Mouse (Mus musculus): ENCODE measurements around the gene Sult6b1. TPM values are rescaled to one million over a fixed set of nuclear protein-coding genes. Genes with fewer than 3 reads are reported as not detected.
A peak's percentile ranks its signal among the peaks of the same experiment; 100 is the strongest.

The Sult6b1 gene
- polyA plus RNA-seq, 1 experiment from 2014 or later = 0.13 TPM

DNA sequence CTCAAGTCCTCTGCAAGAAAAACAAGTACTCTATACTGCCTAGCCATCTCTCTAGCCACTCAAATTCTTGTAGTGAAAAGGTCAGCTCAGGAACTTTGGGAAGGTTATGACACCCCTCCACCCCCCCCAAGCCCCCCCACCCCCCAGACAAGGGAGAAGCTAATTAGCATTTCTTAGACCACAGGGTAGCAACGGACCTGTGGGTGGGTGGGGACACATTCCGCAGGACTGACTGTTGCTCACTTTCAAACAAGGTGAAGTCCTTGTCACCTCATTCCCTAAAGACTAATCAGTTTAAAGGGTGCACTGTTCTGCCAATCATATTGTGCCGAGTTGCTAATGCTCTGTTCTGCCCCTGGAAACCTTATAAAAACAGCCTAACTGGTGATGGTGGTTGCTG lies 7.1 kb upstream of the Sult6b1 start:
- 75% methylated on average over 3 of the region's 3 CpGs for WGBS

DNA sequence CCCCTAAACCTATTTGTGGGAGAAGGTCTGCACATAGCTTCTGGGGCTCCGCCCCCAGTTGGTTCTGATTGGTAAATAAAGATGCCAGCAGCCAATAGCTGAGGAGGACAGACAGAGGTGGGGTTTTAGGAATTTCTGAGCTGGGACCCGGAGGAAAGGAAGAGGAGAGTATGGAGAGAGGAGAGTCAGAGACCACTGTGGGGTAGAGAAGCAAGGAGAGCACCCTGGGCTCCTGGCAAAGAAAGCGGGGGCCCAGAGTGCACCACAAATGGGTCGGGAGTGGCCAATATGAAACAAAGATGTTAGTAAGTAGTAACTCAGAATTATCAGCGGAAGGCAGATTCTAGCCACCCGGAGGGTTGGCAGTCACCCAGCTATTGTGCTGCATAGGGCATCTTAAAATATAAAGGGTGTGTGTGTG lies 6.1 kb upstream of the Sult6b1 start:
- H3K27ac ChIP-seq = no peak overlapping the region; the same call in 1 of the 2 replicates
- no peaks in the 10 kb centered on the region for H3K27me3 ChIP-seq (ENCODE audit: low read depth, poor library complexity, severe bottlenecking)
- H3K9me3 ChIP-seq (replicated peaks) = no peaks in the 10 kb centered on the region
- WGBS = 25% methylated on average over 6 of the region's 6 CpGs
- peak overlapping the region; percentile 43 for H3K4me3 ChIP-seq
- H3K4me1 ChIP-seq = peaks cover 16% of the 10 kb centered on the region
- DNase-seq (ENCODE audit: low spot score) = no peak
- H3K36me3 ChIP-seq = peaks cover 2% of the 10 kb centered on the region; the same call in 1 of the 2 replicates

More for the DNA sequence above, 7.1 kb upstream of the Sult6b1 start:
- no peak for DNase-seq (ENCODE audit: low spot score)
- no peak overlapping the region for H3K4me3 ChIP-seq
- H3K9me3 ChIP-seq (replicated peaks) = no peaks in the 10 kb centered on the region
- no peak overlapping the region for H3K27ac ChIP-seq
- H3K4me1 ChIP-seq = peaks cover 16% of the 10 kb centered on the region
- no peaks in the 10 kb centered on the region for H3K27me3 ChIP-seq (ENCODE audit: low read depth, poor library complexity, severe bottlenecking)
- H3K36me3 ChIP-seq = peaks cover 12% of the 10 kb centered on the region

DNA sequence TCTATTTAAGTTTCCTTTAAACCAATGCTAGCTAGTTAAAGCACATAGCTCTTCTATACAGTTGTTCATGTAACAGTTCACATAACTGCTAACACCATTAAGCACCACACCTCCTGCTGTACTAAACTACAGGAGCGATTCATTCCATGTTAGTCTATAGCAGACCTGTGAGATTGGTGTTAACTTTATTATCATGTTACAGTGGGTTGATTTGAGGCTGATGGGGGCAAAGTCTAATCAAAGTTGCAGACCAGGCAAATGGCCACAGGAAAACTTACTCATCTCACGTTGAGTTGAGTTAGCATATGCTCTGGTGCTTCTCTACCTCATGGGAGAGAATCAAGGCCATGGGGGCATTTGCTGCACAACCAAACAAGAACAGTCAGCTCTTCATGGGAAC lies 2.6 kb upstream of the Sult6b1 start:
- H3K27me3 ChIP-seq (ENCODE audit: low read depth, poor library complexity, severe bottlenecking) = no peaks in the 10 kb centered on the region
- no peaks in the 10 kb centered on the region for H3K36me3 ChIP-seq
- no peak overlapping the region for H3K27ac ChIP-seq
- no peak for DNase-seq (ENCODE audit: low spot score)
- 81% methylated on average over 2 of the region's 2 CpGs for WGBS
- H3K4me1 ChIP-seq = no peaks in the 10 kb centered on the region
- H3K9me3 ChIP-seq (replicated peaks) = no peaks in the 10 kb centered on the region
- no peak overlapping the region for H3K4me3 ChIP-seq

DNA sequence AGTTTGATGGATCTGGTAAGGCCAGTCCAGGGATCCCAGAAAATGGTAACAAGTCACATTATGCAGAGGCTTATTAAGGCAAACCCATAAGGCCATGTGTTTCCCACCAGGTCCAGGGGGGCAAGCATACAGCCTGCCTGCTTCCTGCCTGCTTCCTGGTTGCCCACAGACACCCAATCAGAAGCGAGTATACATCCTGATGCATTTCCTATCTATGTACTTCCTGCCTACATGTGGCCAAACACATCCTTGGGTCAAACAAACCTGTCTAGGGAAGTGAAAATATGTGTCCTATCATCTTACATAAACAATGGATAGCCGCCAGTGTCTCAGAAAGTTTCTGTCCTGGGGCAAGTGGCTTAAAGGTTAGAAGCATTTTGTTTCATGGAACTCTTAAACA lies 3.6 kb downstream of the Sult6b1 start:
- 88% methylated on average over 2 of the region's 2 CpGs for WGBS

DNA sequence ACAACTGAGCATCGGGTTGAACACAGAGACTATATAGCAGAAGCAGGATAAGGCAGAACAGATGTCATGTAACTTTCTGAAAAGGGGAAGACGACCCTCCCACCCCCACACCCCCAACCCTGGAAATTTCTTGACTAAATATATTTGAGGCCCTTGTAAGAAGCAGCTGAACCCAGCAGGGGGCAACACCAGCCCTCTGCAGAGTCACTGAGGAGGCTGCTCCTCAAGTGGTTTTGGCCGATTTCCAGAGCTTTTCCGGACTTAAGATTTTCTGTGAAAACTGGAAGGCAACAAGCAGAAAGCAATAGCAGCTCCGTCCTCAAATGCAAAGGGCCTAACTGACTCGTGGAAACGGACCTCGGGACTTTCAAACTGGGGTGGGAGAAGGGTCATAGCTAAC lies 11.4 kb downstream of the Sult6b1 start:
- Histone ChIP-seq H3K27me3 (ENCODE audit: low read depth, poor library complexity, severe bottlenecking) (no peaks in the 10 kb centered on the region), H3K4me3 (no peak overlapping the region), H3K9me3 (replicated peaks) (no peaks in the 10 kb centered on the region), H3K4me1 (no peaks in the 10 kb centered on the region), H3K36me3 (no peaks in the 10 kb centered on the region), H3K27ac (no peak overlapping the region)
- WGBS = 46% methylated on average over 8 of the region's 8 CpGs
- no peak for DNase-seq (ENCODE audit: low spot score)

More for the DNA sequence above, 3.6 kb downstream of the Sult6b1 start:
- no peak for DNase-seq (ENCODE audit: low spot score)
- Histone ChIP-seq H3K4me1 (no peaks in the 10 kb centered on the region), H3K4me3 (no peak overlapping the region), H3K9me3 (replicated peaks) (no peaks in the 10 kb centered on the region), H3K27ac (no peak overlapping the region), H3K27me3 (ENCODE audit: low read depth, poor library complexity, severe bottlenecking) (no peaks in the 10 kb centered on the region), H3K36me3 (no peaks in the 10 kb centered on the region)

DNA sequence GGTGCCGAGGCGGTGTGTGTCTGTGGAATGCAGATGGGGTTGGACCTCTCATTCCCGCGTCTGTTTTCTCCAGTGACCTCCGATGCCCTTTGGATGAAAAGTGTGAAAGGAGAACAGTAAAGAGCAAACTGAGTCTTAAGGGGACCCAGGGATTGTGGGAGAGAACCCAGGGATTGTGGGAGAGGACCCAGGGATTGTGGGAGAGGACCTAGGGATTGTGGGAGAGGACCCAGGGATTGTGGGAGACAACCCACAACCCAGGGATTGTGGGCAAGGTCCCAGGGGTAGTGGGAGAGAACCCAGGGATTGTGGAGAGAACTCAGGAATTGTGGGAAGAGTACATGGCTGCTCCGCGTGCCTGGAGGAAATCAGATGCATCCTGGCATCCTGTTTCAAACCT lies 11.8 kb downstream of the Sult6b1 start:
- Histone ChIP-seq H3K36me3 (no peaks in the 10 kb centered on the region), H3K4me3 (no peak overlapping the region), H3K27me3 (ENCODE audit: low read depth, poor library complexity, severe bottlenecking) (no peaks in the 10 kb centered on the region), H3K4me1 (no peaks in the 10 kb centered on the region), H3K9me3 (replicated peaks) (no peaks in the 10 kb centered on the region), H3K27ac (no peak overlapping the region)
- 86% methylated on average over 7 of the region's 7 CpGs for WGBS
- DNase-seq (ENCODE audit: low spot score) = no peak

DNA sequence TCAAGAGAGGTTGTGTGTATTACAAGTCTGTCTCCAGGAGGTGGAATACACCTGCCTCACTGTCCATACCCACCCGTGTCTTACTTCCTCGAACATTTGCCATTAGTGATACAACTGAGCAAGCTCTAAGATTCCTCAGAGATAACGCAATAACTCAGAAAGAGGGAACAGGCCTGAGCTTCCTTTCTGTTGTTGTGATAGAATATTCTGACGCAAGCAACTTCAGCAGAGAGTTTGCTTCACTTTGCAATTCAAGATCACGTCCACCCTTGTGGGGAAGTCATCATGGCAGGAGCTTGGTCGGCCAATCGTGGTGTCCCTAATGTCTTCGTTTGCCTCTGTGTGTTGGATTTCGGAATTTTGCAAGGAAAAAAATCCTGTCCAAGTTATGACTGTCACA lies 15.8 kb downstream of the Sult6b1 start:
- Histone ChIP-seq H3K4me3 (no peak overlapping the region), H3K36me3 (no peaks in the 10 kb centered on the region), H3K27me3 (ENCODE audit: low read depth, poor library complexity, severe bottlenecking) (no peaks in the 10 kb centered on the region), H3K4me1 (no peaks in the 10 kb centered on the region), H3K9me3 (replicated peaks) (no peaks in the 10 kb centered on the region), H3K27ac (no peak overlapping the region)
- WGBS = 86% methylated on average over 9 of the region's 9 CpGs
- no peak for DNase-seq (ENCODE audit: low spot score)

DNA sequence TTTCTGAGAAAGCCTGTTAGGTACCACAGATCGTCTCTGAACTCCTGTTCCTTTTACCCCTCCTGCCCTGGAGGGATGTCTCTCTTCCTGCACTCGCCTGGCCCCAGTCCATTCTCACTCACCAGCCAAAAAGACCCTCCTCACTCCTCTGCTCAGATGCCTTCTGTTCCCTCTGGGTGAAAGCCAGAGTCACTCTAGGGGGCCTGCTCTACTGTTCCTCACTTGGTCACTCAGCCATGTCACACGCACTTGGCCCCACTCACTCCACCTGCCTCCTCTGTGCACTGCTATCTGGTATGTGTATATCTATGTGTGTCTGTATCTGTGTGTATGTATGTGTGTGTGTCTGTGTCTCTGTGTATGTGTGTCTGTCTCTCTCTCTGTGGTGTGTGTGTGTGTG lies 17.6 kb downstream of the Sult6b1 start:
- H3K27ac ChIP-seq = no peak overlapping the region
- no peaks in the 10 kb centered on the region for H3K4me1 ChIP-seq
- no peak for DNase-seq (ENCODE audit: low spot score)
- 60% methylated on average over 3 of the region's 3 CpGs for WGBS
- H3K27me3 ChIP-seq (ENCODE audit: low read depth, poor library complexity, severe bottlenecking) = no peaks in the 10 kb centered on the region
- H3K4me3 ChIP-seq = no peak overlapping the region
- no peaks in the 10 kb centered on the region for H3K36me3 ChIP-seq
- H3K9me3 ChIP-seq (replicated peaks) = no peaks in the 10 kb centered on the region

DNA sequence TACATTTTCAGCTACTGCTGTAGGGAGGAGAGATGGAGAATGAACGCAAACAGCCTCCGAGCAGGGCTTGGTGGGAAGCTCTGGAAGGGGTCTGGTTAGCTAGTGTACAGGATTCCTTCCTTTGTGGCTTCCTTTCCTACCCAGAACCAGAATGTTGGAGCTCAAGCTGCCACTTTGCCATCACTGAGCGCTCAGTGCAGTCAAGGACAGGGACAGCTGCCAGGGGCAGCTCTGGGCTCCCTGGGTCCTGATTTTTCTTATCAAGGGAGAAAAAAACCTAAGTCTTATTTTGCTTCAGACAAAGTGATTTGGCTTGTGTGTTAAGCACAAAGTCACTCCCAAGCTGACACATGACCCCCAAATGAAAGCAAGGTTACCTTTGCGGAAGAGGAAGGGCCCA lies 18.2 kb downstream of the Sult6b1 start:
- Histone ChIP-seq H3K36me3 (no peaks in the 10 kb centered on the region), H3K27me3 (ENCODE audit: low read depth, poor library complexity, severe bottlenecking) (no peaks in the 10 kb centered on the region), H3K4me3 (no peak overlapping the region), H3K4me1 (no peaks in the 10 kb centered on the region), H3K27ac (no peak overlapping the region), H3K9me3 (replicated peaks) (no peaks in the 10 kb centered on the region)
- DNase-seq (ENCODE audit: low spot score) = no peak
- WGBS = 96% methylated on average over 4 of the region's 4 CpGs

DNA sequence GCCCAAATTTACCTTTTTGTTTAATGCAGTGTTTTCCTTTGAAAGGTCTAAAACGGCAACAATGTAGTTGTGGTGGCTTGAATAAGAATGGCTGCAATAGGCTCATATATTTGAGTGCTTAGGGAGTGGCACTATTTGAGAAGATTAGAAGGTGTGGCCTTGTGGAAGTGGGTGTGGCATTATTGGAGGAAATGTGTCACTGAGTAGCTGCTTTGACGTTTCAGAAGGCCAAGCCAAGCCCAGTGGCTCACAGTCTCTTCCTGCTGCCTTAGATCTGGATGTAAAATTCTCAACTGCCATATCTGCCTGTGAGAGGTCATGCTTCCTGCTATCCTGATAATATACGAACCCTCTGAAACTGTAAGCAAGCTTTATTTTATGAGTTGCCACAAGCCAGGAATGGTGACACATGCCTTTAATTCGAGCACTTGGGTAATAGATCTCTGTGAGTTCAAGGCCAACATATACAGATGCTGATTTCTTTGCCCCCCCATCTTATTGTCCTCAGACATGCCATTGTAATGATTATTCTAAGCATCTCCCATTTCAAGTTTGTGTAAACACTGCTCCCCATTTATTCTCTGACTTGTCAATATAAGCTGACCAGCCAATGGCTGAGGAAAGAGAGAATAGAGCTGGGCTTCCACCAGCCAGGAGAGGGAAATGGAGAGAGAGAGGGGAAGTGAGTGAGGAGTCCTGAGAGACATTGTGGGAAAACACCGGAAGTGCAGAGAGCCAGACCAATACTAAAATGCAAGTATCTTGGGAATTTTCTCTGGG lies 21.3 kb downstream of the Sult6b1 start:
- no peaks in the 10 kb centered on the region for H3K36me3 ChIP-seq
- 87% methylated on average over 5 of the region's 5 CpGs for WGBS
- peaks cover 18% of the 10 kb centered on the region for H3K4me1 ChIP-seq
- H3K9me3 ChIP-seq (replicated peaks) = no peaks in the 10 kb centered on the region
- no peak for DNase-seq (ENCODE audit: low spot score)
- no peak overlapping the region for H3K27ac ChIP-seq
- H3K27me3 ChIP-seq (ENCODE audit: low read depth, poor library complexity, severe bottlenecking) = no peaks in the 10 kb centered on the region
- H3K4me3 ChIP-seq = no peak overlapping the region

DNA sequence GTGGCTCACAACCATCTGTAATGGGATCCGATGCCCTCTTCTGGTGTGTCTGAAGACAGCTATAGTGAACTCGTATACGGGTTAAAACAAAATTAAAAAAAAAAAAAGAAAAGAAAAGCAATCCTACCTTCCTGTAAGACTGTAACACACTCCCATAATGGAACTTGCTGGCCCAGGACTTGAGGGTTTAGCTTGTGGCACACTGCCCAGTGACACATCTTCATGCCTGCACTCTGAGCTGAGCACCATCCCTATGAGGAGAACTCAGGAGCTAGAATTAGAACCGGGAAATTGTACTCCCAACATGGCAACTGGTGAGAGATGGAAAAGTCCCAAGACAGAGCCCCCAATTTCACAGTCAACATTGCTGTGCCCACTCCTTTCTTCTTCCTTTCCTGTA lies 23.5 kb downstream of the Sult6b1 start:
- no peak for DNase-seq (ENCODE audit: low spot score)
- WGBS = 96% methylated on average over 4 of the region's 4 CpGs
- H3K9me3 ChIP-seq (replicated peaks) = no peaks in the 10 kb centered on the region
- H3K4me3 ChIP-seq = no peak overlapping the region
- peaks cover under 1% of the 10 kb centered on the region; the same call in 1 of the 2 replicates for H3K36me3 ChIP-seq
- no peaks in the 10 kb centered on the region for H3K27me3 ChIP-seq (ENCODE audit: low read depth, poor library complexity, severe bottlenecking)
- H3K4me1 ChIP-seq = peaks cover 18% of the 10 kb centered on the region
- no peak overlapping the region for H3K27ac ChIP-seq

DNA sequence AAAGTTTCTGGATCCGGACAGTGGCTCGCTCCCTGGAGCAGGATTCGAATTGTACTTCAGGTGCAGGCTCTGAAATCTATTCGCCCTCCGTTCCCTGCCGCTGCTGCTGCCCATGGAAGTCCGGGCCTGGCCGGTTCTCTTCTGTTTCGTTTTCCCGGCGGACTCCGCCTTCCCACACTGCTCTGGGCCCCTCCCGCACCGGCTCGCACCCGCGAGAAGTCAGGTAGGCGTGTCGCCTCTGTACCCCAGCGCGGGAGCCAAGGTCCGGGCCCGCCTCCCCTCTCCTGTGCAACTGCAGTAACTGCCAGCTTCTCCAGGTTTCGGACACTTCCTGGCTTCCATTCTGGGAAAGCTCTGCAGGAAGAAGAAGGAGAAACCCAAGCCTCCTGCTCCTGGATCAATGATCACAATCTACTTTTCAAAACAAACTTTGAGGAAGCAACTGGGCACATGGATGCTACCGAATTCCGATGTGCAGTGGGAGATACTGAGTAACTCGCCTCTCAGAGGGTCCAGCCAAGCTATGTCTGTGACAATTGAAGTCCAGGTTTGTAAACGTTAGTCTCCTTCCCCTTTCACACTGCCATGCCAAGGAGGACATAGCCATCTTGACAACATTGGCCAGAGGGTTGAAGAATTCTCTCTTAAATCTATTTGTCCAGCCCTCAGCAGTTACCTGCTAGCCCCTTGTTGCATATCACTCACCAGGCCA lies 24.2 kb downstream of the Sult6b1 start, which contains the start of gene Eif2ak2:
Eif2ak2 (minus strand) TSS at position 173 of the 712 bp plus-strand sequence.
- H3K4me1 ChIP-seq = peaks cover 18% of the 10 kb centered on the region
- no peaks in the 10 kb centered on the region for H3K27me3 ChIP-seq (ENCODE audit: low read depth, poor library complexity, severe bottlenecking)
- peaks cover 7% of the 10 kb centered on the region for H3K36me3 ChIP-seq
- H3K9me3 ChIP-seq (replicated peaks) = no peaks in the 10 kb centered on the region
- 3% methylated on average over 28 of the region's 28 CpGs for WGBS
- peak within 1 kb of the TSS; percentile 87 for H3K27ac ChIP-seq
- H3K4me3 ChIP-seq = peak within 1 kb of the TSS; percentile 71
- DNase-seq (ENCODE audit: low spot score) = peak; percentile 88

DNA sequence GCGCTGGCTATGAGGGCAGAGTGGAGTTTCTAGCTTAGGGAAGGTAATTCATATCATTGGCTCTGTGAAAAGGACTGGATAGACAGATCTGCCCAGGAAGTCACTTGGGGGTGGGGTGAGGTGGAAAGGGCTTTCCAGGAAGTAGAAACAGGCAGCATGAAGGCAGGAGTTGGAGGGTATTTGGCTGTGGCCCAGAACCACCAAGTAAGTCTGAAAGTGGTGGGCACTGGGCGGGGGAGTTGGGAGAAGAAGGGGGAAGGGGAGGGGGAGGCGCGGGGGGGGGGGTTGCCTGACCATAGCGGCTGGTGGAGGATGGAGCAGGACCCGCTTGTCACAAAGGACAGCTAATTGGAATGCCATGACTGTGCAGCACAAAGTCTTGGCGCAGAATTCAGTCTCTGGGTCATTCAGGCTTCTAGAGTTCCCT lies 24.9 kb downstream of the Sult6b1 start:
- Histone ChIP-seq H3K4me1 (peaks cover 18% of the 10 kb centered on the region), H3K4me3 (peak overlapping the region; percentile 71), H3K36me3 (peaks cover 12% of the 10 kb centered on the region), H3K9me3 (replicated peaks) (no peaks in the 10 kb centered on the region), H3K27ac (peak overlapping the region; percentile 87), H3K27me3 (ENCODE audit: low read depth, poor library complexity, severe bottlenecking) (no peaks in the 10 kb centered on the region)
- peak; percentile 53 for DNase-seq (ENCODE audit: low spot score)
- 19% methylated on average over 4 of the region's 7 CpGs for whole genome bisulfite sequencing
